Mouse (Mus musculus) embryonic facial prominence, embryonic 13.5 days (tissue): ENCODE data around the gene Olfr15. TPM values are rescaled to one million over a fixed set of nuclear protein-coding genes. Genes with fewer than 3 reads are reported as not detected.
"Not testable (repeated sequence)": the region's sequence is repeated elsewhere in the genome, so short reads cannot be mapped to it uniquely, and the experiment has no call there.

Experiments
- ATAC-seq: fragments of 200-750 bp; cut with Nextera tagmentation; 2 replicates; pipeline ENCODE4 v1.8.0; 2017; ENCODE audit warnings: low read depth; ENCODE audit not compliant: insufficient number of reproducible peaks, insufficient read depth, low FRiP score, low TSS enrichment
- H3K27ac ChIP-seq: fragments of 300-500 bp; sonication (generic); 2 replicates; pipeline ENCODE4 v1.5.1; 2015; ENCODE audit warnings: moderate library complexity, mild to moderate bottlenecking, inconsistent platforms
- H3K27me3 ChIP-seq: fragments of 300-500 bp; sonication (generic); 2 replicates; pipeline ENCODE4 v1.6.1; 2015; ENCODE audit warnings: mild to moderate bottlenecking, inconsistent platforms
- H3K36me3 ChIP-seq: fragments of 300-500 bp; sonication (generic); 2 replicates; pipeline ENCODE4 v1.6.1; 2015; ENCODE audit warnings: mild to moderate bottlenecking, inconsistent platforms
- H3K4me1 ChIP-seq: fragments of 300-500 bp; sonication (generic); 2 replicates; pipeline ENCODE4 v1.6.1; 2015; ENCODE audit warnings: inconsistent platforms
- H3K4me2 ChIP-seq: fragments of 300-500 bp; sonication (generic); 2 replicates; pipeline ENCODE4 v1.6.1; 2015; ENCODE audit warnings: moderate library complexity, mild to moderate bottlenecking, inconsistent platforms
- H3K4me3 ChIP-seq: fragments of 300-500 bp; sonication (generic); 2 replicates; pipeline ENCODE4 v1.5.1; 2015; ENCODE audit warnings: mild to moderate bottlenecking, inconsistent platforms
- H3K9ac ChIP-seq: fragments of 300-500 bp; sonication (generic); 2 replicates; pipeline ENCODE4 v1.6.1; 2015; ENCODE audit warnings: mild to moderate bottlenecking, inconsistent platforms
- H3K9me3 ChIP-seq: fragments of 300-500 bp; sonication (generic); 2 replicates; pipeline ENCODE4 v1.6.1; 2016; ENCODE audit warnings: inconsistent platforms
- WGBS: fragments of 180-500 bp; shearing (Covaris S2); methylation state at CpG from one replicate; pipeline ENCODE4 v1.1.7; 2015; ENCODE audit warnings: mixed read lengths; 5-methylcytosine and 5-hydroxymethylcytosine counted together
- polyA plus RNA-seq: library from polyadenylated mRNA; unstranded; fragments of >200 nt; fragmentation: Nextera tagmentation; extraction: Ambion mirVana; gene quantifications from 2 replicates; pipeline ENCODE4 v1.2.1, GENCODE M21; 2015

The Olfr15 gene
- polyA plus RNA-seq: 0.77 and 3.3 TPM in 2 replicates

DNA sequence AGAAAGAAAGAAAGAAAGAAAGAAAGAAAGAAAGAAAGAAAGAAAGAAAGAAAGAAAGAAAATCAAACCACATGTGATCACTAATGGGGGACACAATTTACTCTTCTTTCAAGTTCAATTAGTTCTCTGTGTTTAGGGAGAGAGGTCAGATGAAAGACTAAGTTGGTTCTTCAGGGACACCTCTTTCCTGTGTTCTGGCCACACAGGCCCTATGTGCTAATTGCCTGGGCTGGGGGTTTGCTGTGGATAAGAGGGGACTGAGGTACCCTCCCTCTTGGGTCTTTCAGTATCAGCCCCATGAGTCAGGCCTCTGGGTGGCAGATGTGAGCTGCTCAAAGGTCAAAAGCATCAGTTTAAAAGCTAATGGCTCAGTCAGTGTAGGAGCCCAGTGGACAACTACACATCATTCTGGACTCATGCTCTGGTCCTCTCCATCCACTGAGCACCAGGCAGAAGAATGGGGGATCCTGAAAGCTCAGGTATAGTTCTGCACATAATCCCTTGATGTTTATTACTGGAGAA is at the start of gene Olfr15:
Gene Olfr15, plus strand, starts transcription at position 291 of the 522 bp plus-strand sequence.
- no peaks in the 10 kb centered on the region for H3K4me1 ChIP-seq
- no peak within 1 kb of the TSS for H3K27ac ChIP-seq
- H3K4me2 ChIP-seq: no peak within 1 kb of the TSS
- H3K4me3 ChIP-seq: no peak within 1 kb of the TSS
- H3K36me3 ChIP-seq: no peaks in the 10 kb centered on the region
- ATAC-seq: no peak
- no peaks in the 10 kb centered on the region for H3K9me3 ChIP-seq
- H3K27me3 ChIP-seq: no peaks in the 10 kb centered on the region
- H3K9ac ChIP-seq: no peak within 1 kb of the TSS

DNA sequence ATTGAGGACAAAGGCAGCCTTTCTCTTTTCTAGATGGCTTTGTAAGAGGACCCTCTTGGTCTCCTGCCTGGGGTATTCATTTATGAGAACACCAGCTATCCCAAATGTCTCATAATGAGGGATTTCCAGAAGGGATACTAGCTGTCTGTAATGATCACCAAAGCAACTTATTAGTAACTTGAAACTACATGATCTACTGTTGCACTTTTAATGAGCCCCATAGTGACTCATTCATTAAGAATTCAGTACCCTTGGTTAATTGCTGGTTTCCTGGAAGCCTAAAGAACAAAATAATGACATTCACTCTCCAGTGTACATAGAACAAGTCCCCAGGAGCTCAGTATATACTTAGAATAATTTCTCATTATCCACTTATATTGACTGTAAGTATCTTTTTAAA is 49.4 kb upstream of the Olfr15 start:
- Histone ChIP-seq H3K4me2 (no peak overlapping the region), H3K27me3 (no peaks in the 10 kb centered on the region), H3K9me3 (no peaks in the 10 kb centered on the region), H3K27ac (no peak overlapping the region), H3K4me3 (no peak overlapping the region), H3K4me1 (no peaks in the 10 kb centered on the region), H3K9ac (no peak overlapping the region), H3K36me3 (no peaks in the 10 kb centered on the region)
- ATAC-seq: no peak

DNA sequence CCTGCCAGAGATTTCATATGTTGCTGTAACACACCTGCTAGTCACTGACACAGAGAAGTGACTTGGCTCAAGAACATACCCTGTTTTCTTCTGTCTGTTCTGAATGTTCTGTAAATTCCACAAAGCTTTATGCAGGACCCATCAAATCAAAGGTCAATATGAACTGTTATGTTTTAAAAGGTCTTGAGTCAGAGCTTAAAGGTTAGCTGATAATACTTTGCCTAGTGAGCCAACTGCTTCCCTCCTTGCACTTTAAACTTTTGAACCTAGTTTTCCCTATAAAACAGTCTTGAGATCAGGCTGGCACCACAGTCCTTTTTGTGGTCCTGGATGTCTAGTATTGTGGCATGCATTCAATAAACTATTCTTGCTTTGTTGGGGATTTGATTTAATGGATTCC is 42.3 kb upstream of the Olfr15 start:
- no peaks in the 10 kb centered on the region for H3K9me3 ChIP-seq
- H3K27ac ChIP-seq: no peak overlapping the region
- H3K4me3 ChIP-seq: no peak overlapping the region
- H3K27me3 ChIP-seq: no peaks in the 10 kb centered on the region
- H3K4me2 ChIP-seq: no peak overlapping the region
- no peaks in the 10 kb centered on the region for H3K4me1 ChIP-seq
- ATAC-seq: no peak
- H3K9ac ChIP-seq: no peak overlapping the region
- H3K36me3 ChIP-seq: no peaks in the 10 kb centered on the region

DNA sequence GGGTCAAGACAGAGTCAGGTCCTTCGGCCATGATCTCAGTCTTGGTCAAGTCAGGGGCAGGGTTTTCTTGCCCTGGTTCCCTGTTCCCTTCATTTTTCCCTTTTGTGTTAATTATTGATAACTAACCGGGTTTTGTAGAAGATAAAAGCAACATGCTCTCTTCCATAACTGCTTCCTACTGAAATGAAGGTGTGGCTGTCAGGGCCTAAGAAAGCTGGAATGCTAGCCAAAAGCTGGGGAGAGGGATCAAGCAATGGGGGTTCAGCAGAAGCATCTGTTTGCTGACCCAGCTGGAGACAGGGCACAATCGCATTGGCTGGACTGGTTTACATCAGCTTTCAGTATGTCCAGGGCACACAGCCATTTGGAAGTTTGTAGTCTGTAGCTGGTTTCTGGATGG is 22.5 kb upstream of the Olfr15 start:
- Histone ChIP-seq H3K36me3 (no peaks in the 10 kb centered on the region), H3K27ac (no peak overlapping the region), H3K9me3 (0 out of 2 replicates have a peak, but pooled peaks cover 8% of the 10 kb centered on the region), H3K4me2 (no peak overlapping the region), H3K27me3 (no peaks in the 10 kb centered on the region), H3K4me3 (no peak overlapping the region), H3K4me1 (no peaks in the 10 kb centered on the region), H3K9ac (no peak overlapping the region)
- ATAC-seq: no peak
- WGBS: 83% methylated on average over 3 of the region's 3 CpGs

DNA sequence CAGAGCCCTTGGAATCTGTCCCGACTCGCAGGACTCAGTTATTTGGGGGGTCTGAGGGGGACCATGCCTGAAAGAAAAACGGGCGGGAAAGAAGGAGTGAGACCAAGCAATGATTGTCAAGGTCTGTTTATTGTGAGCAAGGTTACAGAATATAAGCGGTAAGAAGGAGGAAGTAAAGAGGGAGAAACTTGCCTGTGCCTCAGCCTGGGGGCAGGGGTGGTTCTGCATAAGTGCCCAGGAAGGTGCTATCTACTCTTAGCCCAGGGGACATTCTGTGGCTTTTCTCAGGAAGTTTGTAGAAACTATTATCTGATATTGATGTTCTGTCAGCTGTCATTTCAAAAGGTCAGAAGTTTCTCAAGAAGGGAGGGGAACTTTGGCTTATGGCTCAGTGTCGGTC is 16.0 kb upstream of the Olfr15 start:
- not testable (repeated sequence) for H3K9me3 ChIP-seq, H3K4me3 ChIP-seq, H3K27me3 ChIP-seq, H3K4me1 ChIP-seq, H3K4me2 ChIP-seq, H3K9ac ChIP-seq, H3K27ac ChIP-seq, ATAC-seq, H3K36me3 ChIP-seq
- 80% methylated on average over 6 of the region's 6 CpGs for WGBS

DNA sequence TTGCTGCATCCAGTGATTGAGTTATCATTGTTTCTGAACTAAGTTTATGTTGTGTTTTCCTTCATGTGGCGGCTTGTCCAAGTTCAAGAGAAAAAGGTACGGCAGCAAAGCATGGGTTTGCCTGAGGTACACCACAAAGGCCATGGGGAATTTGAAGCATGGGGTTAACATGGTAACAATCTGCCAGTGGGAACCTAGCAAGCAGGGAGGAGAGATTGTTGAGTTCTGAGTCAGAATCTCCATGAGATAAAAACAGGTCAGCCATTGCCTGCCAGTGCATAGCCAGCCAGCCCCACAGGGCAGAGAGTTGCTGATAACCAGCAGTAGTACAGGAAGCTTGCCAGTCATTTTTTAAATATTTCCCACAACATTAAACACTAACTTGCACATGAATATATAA is 10.5 kb upstream of the Olfr15 start:
- H3K4me1 ChIP-seq: no peaks in the 10 kb centered on the region
- no peaks in the 10 kb centered on the region for H3K9me3 ChIP-seq
- H3K4me3 ChIP-seq: no peak overlapping the region
- no peak for ATAC-seq
- no peaks in the 10 kb centered on the region for H3K36me3 ChIP-seq
- 86% methylated on average over 2 of the region's 2 CpGs for WGBS
- H3K4me2 ChIP-seq: no peak overlapping the region
- no peaks in the 10 kb centered on the region for H3K27me3 ChIP-seq
- no peak overlapping the region for H3K27ac ChIP-seq
- no peak overlapping the region for H3K9ac ChIP-seq

DNA sequence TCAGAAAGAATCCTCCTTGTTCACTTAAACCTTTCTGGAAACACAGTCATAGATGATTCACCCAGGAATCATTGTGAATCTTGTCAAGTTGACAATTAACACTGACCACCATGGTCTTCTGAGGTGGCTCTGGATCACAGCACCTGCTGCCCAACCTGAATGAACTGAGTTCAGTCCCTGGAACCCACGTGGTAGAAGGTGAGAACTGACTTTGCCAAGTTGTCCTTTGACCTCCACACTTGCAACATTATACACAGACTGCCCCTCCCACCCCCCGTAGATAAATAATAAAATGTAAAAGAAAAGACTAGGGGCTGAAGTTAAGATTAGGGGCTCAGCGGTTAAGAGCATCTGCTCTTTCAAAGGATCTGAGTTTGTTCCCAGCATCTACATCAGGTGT is 2.7 kb upstream of the Olfr15 start:
- H3K36me3 ChIP-seq: no peaks in the 10 kb centered on the region
- H3K27ac ChIP-seq: no peak overlapping the region
- no peak overlapping the region for H3K9ac ChIP-seq
- WGBS: 62% methylated on average over 3 of the region's 3 CpGs
- H3K4me1 ChIP-seq: no peaks in the 10 kb centered on the region
- H3K9me3 ChIP-seq: no peaks in the 10 kb centered on the region
- no peak overlapping the region for H3K4me2 ChIP-seq
- no peak overlapping the region for H3K4me3 ChIP-seq
- H3K27me3 ChIP-seq: no peaks in the 10 kb centered on the region
- no peak for ATAC-seq

DNA sequence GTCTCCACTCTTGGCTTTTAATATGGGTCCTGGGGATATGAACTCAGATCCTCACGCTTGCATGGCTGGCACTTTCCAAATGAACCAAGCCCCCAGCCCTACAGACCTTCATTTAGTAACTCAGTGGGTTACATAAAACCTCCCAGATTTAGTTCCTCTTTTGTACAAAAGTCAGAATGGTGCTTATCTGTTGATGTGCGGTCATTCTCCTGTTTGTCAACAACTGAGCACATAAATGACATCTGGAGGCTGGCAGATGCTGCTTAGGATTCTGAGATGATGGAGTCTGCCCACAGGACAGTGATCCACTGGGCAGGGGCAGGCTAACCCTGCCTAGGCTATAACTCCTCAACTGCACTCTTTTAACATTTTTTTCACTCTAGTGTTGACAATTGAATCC is 951 bp upstream of the Olfr15 start:
- Histone ChIP-seq H3K27me3 (no peaks in the 10 kb centered on the region), H3K4me3 (no peak overlapping the region), H3K4me2 (no peak overlapping the region), H3K9me3 (no peaks in the 10 kb centered on the region), H3K36me3 (no peaks in the 10 kb centered on the region), H3K27ac (no peak overlapping the region), H3K4me1 (no peaks in the 10 kb centered on the region), H3K9ac (no peak overlapping the region)
- 85% methylated on average over 2 of the region's 2 CpGs for WGBS
- ATAC-seq: no peak

DNA sequence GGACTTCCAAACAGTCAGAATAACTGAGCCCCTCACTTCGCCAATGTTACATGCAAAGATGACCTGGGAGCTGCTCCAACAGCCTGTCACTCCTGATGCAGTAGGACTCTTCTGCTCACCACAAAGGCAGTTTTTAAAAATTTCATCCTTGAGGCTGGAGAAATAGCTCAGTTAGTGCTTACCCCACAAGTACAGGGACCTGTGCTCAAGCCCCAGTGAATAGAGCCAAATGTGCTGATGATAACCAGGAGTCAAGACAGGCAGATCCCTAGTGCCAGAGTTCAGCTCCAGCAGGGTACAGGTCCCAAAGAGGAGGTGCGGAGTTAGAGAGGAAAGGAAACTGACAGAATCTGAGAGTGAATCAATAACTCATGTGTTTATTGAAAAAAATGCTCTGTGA is 4.8 kb downstream of the Olfr15 start:
- no peak for ATAC-seq
- Histone ChIP-seq H3K27me3 (no peaks in the 10 kb centered on the region; the same call in 1 of the 2 replicates), H3K4me1 (no peaks in the 10 kb centered on the region), H3K4me3 (no peak overlapping the region), H3K9me3 (no peaks in the 10 kb centered on the region), H3K9ac (no peak overlapping the region), H3K4me2 (no peak overlapping the region), H3K36me3 (no peaks in the 10 kb centered on the region), H3K27ac (no peak overlapping the region)
- WGBS: 80% methylated on average over 2 of the region's 2 CpGs

DNA sequence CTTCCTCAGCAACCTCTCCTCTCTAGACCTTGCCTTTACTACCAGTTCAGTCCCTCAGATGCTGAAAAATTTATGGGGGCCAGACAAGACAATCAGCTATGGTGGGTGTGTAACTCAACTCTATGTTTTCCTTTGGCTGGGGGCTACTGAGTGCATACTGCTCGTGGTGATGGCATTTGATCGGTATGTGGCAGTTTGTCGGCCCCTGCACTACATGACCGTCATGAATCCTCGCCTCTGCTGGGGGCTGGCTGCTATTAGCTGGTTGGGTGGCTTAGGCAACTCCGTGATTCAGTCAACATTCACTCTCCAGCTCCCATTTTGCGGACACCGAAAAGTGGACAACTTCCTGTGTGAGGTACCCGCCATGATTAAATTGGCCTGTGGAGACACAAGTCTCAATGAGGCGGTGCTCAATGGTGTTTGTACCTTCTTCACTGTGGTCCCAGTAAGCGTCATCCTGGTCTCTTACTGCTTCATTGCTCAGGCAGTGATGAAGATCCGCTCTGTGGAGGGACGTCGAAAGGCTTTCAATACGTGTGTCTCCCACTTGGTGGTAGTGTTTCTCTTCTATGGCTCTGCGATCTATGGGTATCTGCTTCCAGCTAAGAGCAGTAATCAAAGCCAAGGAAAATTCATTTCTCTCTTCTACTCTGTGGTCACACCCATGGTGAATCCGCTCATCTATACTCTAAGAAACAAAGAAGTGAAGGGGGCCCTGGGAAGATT is 8.6 kb downstream of the Olfr15 start:
- Histone ChIP-seq H3K36me3 (no peaks in the 10 kb centered on the region), H3K9me3 (no peaks in the 10 kb centered on the region), H3K4me1 (no peaks in the 10 kb centered on the region), H3K27me3 (no peaks in the 10 kb centered on the region; the same call in 1 of the 2 replicates), H3K4me3 (no peak overlapping the region), H3K4me2 (no peak overlapping the region), H3K27ac (no peak overlapping the region), H3K9ac (no peak overlapping the region)
- no peak for ATAC-seq
- 59% methylated on average over 17 of the region's 17 CpGs for WGBS

DNA sequence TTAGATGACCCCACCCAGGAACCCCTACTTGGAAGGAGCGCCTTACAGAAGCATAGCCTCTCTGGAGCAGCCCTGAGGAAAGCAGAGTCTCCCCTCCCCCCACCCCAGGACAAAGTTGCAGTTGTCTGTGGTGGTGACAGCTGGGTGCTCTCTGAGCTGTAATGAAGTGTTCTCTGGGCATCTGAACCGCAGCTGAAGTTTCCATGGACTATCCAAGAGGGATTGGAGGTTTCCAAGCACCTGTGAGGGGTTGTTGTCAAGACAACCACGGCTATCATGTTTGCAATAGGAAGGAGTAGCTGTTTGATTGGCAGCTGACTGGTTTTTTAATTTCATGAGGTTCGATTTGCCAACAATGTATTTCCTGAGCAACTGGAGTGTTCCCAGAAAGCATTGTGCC is 12.3 kb downstream of the Olfr15 start:
- H3K36me3 ChIP-seq: no peaks in the 10 kb centered on the region
- no peak overlapping the region for H3K4me2 ChIP-seq
- H3K4me1 ChIP-seq: peaks cover 8% of the 10 kb centered on the region; the same call in 1 of the 2 replicates
- H3K4me3 ChIP-seq: no peak overlapping the region
- H3K9me3 ChIP-seq: no peaks in the 10 kb centered on the region
- WGBS: 25% methylated on average over 4 of the region's 4 CpGs
- H3K27me3 ChIP-seq: no peaks in the 10 kb centered on the region; the same call in 1 of the 2 replicates
- H3K9ac ChIP-seq: no peak overlapping the region
- no peak for ATAC-seq
- H3K27ac ChIP-seq: no peak overlapping the region

DNA sequence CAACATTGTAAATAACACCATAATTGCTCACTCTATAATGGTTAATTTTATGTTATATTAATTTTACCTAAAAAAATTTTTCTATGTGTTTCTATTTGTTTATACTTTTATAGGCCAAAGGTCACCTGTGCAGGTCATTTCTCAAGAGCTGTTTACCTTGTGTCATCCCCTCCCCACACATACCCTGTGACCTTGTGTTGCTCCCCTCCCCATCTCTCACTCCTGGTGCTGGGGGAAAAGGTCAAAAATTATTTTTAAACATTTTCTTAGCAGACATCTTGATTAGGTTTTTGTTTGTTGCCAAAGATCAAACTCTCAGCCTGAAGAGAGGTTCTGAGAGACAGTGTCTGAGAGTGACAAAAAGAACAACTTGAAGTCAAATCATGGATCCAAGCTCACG is 13.1 kb downstream of the Olfr15 start:
- Histone ChIP-seq H3K9ac (no peak overlapping the region), H3K27me3 (no peaks in the 10 kb centered on the region; the same call in 1 of the 2 replicates), H3K9me3 (no peaks in the 10 kb centered on the region), H3K4me2 (no peak overlapping the region), H3K27ac (no peak overlapping the region), H3K36me3 (no peaks in the 10 kb centered on the region), H3K4me1 (peaks cover 10% of the 10 kb centered on the region; the same call in 1 of the 2 replicates), H3K4me3 (no peak overlapping the region)
- 64% methylated on average over 1 of the region's 1 CpGs for WGBS
- no peak for ATAC-seq
